Mouse (Mus musculus) splenic B cell, adult 2 months (primary cell): ENCODE measurements around the gene Mrpl46.

Experiments
- DNase-seq: peaks from one replicate; pipeline ENCODE4 v3.0.0-alpha.2; 2011; ENCODE audit warnings: low read depth, low spot score
- H3K27me3 ChIP-seq: 2 replicates; pipeline ENCODE4 v1.6.1; 2012; ENCODE audit warnings: mild to moderate bottlenecking, low read length, moderate library complexity, mixed read lengths; ENCODE audit not compliant: control insufficient read depth, poor library complexity, insufficient read depth, severe bottlenecking
- H3K36me3 ChIP-seq: 2 replicates; pipeline ENCODE4 v1.6.1; 2012; ENCODE audit warnings: mild to moderate bottlenecking, low read length, moderate library complexity, mixed read lengths; ENCODE audit not compliant: control insufficient read depth, poor library complexity, insufficient read depth, severe bottlenecking

The Mrpl46 gene

GRCm38 (mm10) chr7:78743731-78744385 is 39.5 kb downstream of the Mrpl46 start:
- no peak for DNase-seq
- Histone ChIP-seq H3K36me3 (no peaks in the 10 kb centered on the region), H3K27me3 (no peaks in the 10 kb centered on the region)

- Histone ChIP-seq H3K27me3 (no peaks in the 10 kb centered on the region), H3K36me3 (no peaks in the 10 kb centered on the region)
- DNase-seq, result no peak
Observed at GRCm38 (mm10) chr7:78739351-78740000, 43.9 kb downstream of the Mrpl46 start.

GRCm38 (mm10) chr7:78737614-78738210 is 45.6 kb downstream of the Mrpl46 start, which contains the start of gene Ntrk3:
Ntrk3 (minus strand) TSS chr7:78738012.
- no peak for DNase-seq
- no peaks in the 10 kb centered on the region for H3K27me3 ChIP-seq
- no peaks in the 10 kb centered on the region for H3K36me3 ChIP-seq

- no peak for DNase-seq
- no peaks in the 10 kb centered on the region for H3K27me3 ChIP-seq
- H3K36me3 ChIP-seq, result no peaks in the 10 kb centered on the region
Observed at GRCm38 (mm10) chr7:78737196-78737595, 46.1 kb downstream of the Mrpl46 start.

GRCm38 (mm10) chr7:78731391-78731790 is 51.9 kb downstream of the Mrpl46 start:
- DNase-seq, result no peak
- H3K36me3 ChIP-seq, result no peaks in the 10 kb centered on the region
- no peaks in the 10 kb centered on the region for H3K27me3 ChIP-seq
